Mouse (Mus musculus) limb, embryonic 12.5 days (tissue): Measurements from ENCODE around the gene Slmap. TPM values are rescaled to one million over a fixed set of nuclear protein-coding genes. Genes with fewer than 3 reads are reported as not detected.
A peak's percentile ranks its signal among the peaks of the same experiment; 100 is the strongest.
"Not testable (repeated sequence)": the region's sequence is repeated elsewhere in the genome, so short reads cannot be mapped to it uniquely, and the experiment has no call there.

ENCODE experiments used
- ATAC-seq: fragments of 200-750 bp; cut with Nextera tagmentation; 2 replicates; pipeline ENCODE4 v1.8.0; 2017; ENCODE audit warnings: low read depth, moderate TSS enrichment; ENCODE audit not compliant: insufficient number of reproducible peaks, insufficient read depth, low FRiP score, low TSS enrichment
- H3K27ac ChIP-seq: fragments of 300-500 bp; sonication (generic); 2 replicates; pipeline ENCODE4 v1.5.1; 2016; ENCODE audit warnings: mild to moderate bottlenecking, moderate library complexity
- H3K27me3 ChIP-seq: fragments of 300-500 bp; sonication (generic); 2 replicates; pipeline ENCODE4 v1.6.1; 2016; ENCODE audit warnings: mild to moderate bottlenecking, moderate library complexity
- H3K36me3 ChIP-seq: fragments of 300-500 bp; sonication (generic); 2 replicates; pipeline ENCODE4 v1.6.1; 2016; ENCODE audit warnings: mild to moderate bottlenecking, moderate library complexity
- H3K4me1 ChIP-seq: fragments of 300-500 bp; sonication (generic); replicated peaks from 2 replicates; pipeline ENCODE4 v1.6.1; 2016
- H3K4me2 ChIP-seq: fragments of 300-500 bp; sonication (generic); 2 replicates; pipeline ENCODE4 v1.6.1; 2016; ENCODE audit warnings: mild to moderate bottlenecking, moderate library complexity
- H3K4me3 ChIP-seq: fragments of 300-500 bp; sonication (generic); replicated peaks from 2 replicates; pipeline ENCODE4 v1.5.1; 2016; ENCODE audit warnings: mild to moderate bottlenecking
- H3K9ac ChIP-seq: fragments of 300-500 bp; sonication (generic); replicated peaks from 2 replicates; pipeline ENCODE4 v1.6.1; 2016; ENCODE audit warnings: mild to moderate bottlenecking, moderate library complexity
- H3K9me3 ChIP-seq: fragments of 300-500 bp; sonication (generic); 2 replicates; pipeline ENCODE4 v1.6.1; 2016; ENCODE audit warnings: mild to moderate bottlenecking, moderate library complexity
- whole genome bisulfite sequencing: fragments of 180-500 bp; shearing (Covaris S2); methylation state at CpG from one replicate; pipeline ENCODE4 v1.1.7; 2016; 5-methylcytosine and 5-hydroxymethylcytosine counted together
- polyA plus RNA-seq: library from polyadenylated mRNA; unstranded; fragments of >200 nt; fragmentation: Nextera tagmentation; extraction: Ambion mirVana; gene quantifications from 2 replicates; pipeline ENCODE4 v1.2.1, GENCODE M21; 2016

Gene Slmap
- polyA plus RNA-seq, 1 experiment from 2014 or later = 23.5 TPM

- H3K4me3 ChIP-seq = no peak overlapping the region
- 0 out of 2 replicates have a peak, but pooled peaks cover 9% of the 10 kb centered on the region for H3K36me3 ChIP-seq
- peak overlapping the region; percentile 27 for H3K4me2 ChIP-seq
- ATAC-seq = no peak
- H3K27me3 ChIP-seq = no peaks in the 10 kb centered on the region
- peaks cover 25% of the 10 kb centered on the region for H3K4me1 ChIP-seq
- WGBS = 79% methylated on average over 10 of the region's 10 CpGs
- H3K9me3 ChIP-seq = no peaks in the 10 kb centered on the region
- no peak overlapping the region for H3K27ac ChIP-seq
- no peak overlapping the region for H3K9ac ChIP-seq
These were observed 3.1 kb downstream of the Slmap start for GRCm38 (mm10) chr14:26531410-26532313.

- Histone ChIP-seq H3K27ac (no peak overlapping the region), H3K4me3 (no peak overlapping the region), H3K27me3 (no peaks in the 10 kb centered on the region), H3K4me2 (no peak overlapping the region), H3K9me3 (no peaks in the 10 kb centered on the region), H3K9ac (no peak overlapping the region), H3K4me1 (peaks cover 25% of the 10 kb centered on the region), H3K36me3 (0 out of 2 replicates have a peak, but pooled peaks cover 9% of the 10 kb centered on the region)
- WGBS = 75% methylated on average over 7 of the region's 7 CpGs
- ATAC-seq = no peak
These were observed 4.4 kb downstream of the Slmap start for GRCm38 (mm10) chr14:26530350-26530749.

GRCm38 (mm10) chr14:26528296-26528695 is 6.4 kb downstream of the Slmap start:
- Histone ChIP-seq H3K4me2 (no peak overlapping the region), H3K9me3 (no peaks in the 10 kb centered on the region), H3K4me3 (no peak overlapping the region), H3K27ac (no peak overlapping the region), H3K4me1 (peaks cover 20% of the 10 kb centered on the region), H3K9ac (no peak overlapping the region), H3K36me3 (peaks cover 16% of the 10 kb centered on the region; the same call in 1 of the 2 replicates), H3K27me3 (no peaks in the 10 kb centered on the region)
- no peak for ATAC-seq
- WGBS = 93% methylated on average over 2 of the region's 2 CpGs

- Histone ChIP-seq H3K9ac (no peak overlapping the region), H3K4me1 (peaks cover 12% of the 10 kb centered on the region), H3K27ac (no peak overlapping the region), H3K4me2 (no peak overlapping the region), H3K4me3 (no peak overlapping the region), H3K27me3 (no peaks in the 10 kb centered on the region), H3K36me3 (peaks cover 16% of the 10 kb centered on the region; the same call in 1 of the 2 replicates), H3K9me3 (no peaks in the 10 kb centered on the region)
- ATAC-seq = no peak
- 66% methylated on average over 3 of the region's 3 CpGs for WGBS
These were observed 8.8 kb downstream of the Slmap start for GRCm38 (mm10) chr14:26525955-26526354.

- ATAC-seq = no peak
- WGBS = 93% methylated on average over 2 of the region's 2 CpGs
- H3K9ac ChIP-seq = no peak overlapping the region
- peaks cover 7% of the 10 kb centered on the region; the same call in 1 of the 2 replicates for H3K36me3 ChIP-seq
- H3K4me2 ChIP-seq = no peak overlapping the region
- peaks cover 5% of the 10 kb centered on the region; the same call in 1 of the 2 replicates for H3K4me1 ChIP-seq
- no peak overlapping the region for H3K4me3 ChIP-seq
- H3K27me3 ChIP-seq = no peaks in the 10 kb centered on the region
- no peaks in the 10 kb centered on the region for H3K9me3 ChIP-seq
- H3K27ac ChIP-seq = no peak overlapping the region
These were observed 11.6 kb downstream of the Slmap start for GRCm38 (mm10) chr14:26523082-26523481.

GRCm38 (mm10) chr14:26519831-26520230 is 14.9 kb downstream of the Slmap start:
- Histone ChIP-seq H3K27me3 (no peaks in the 10 kb centered on the region), H3K9me3 (no peaks in the 10 kb centered on the region), H3K4me2 (no peak overlapping the region), H3K9ac (no peak overlapping the region), H3K36me3 (peaks cover 5% of the 10 kb centered on the region; the same call in 1 of the 2 replicates), H3K27ac (no peak overlapping the region), H3K4me1 (peaks cover 5% of the 10 kb centered on the region; the same call in 1 of the 2 replicates), H3K4me3 (no peak overlapping the region)
- ATAC-seq = no peak
- WGBS = 88% methylated on average over 4 of the region's 4 CpGs

- no peak overlapping the region for H3K27ac ChIP-seq
- no peaks in the 10 kb centered on the region for H3K27me3 ChIP-seq
- no peak overlapping the region for H3K4me3 ChIP-seq
- no peak overlapping the region for H3K4me2 ChIP-seq
- H3K9ac ChIP-seq = no peak overlapping the region
- no peak for ATAC-seq
- peaks cover 2% of the 10 kb centered on the region; the same call in 1 of the 2 replicates for H3K4me1 ChIP-seq
- H3K36me3 ChIP-seq = no peaks in the 10 kb centered on the region
- no peaks in the 10 kb centered on the region for H3K9me3 ChIP-seq
- 87% methylated on average over 4 of the region's 4 CpGs for WGBS
These were observed 16.9 kb downstream of the Slmap start for GRCm38 (mm10) chr14:26517843-26518242.

- H3K4me3 ChIP-seq, H3K9me3 ChIP-seq, H3K4me2 ChIP-seq, ATAC-seq, H3K27me3 ChIP-seq, H3K27ac ChIP-seq, H3K4me1 ChIP-seq, H3K36me3 ChIP-seq, H3K9ac ChIP-seq: not testable (repeated sequence)
- WGBS = 88% methylated on average over 2 of the region's 2 CpGs
These were observed 18.5 kb downstream of the Slmap start for GRCm38 (mm10) chr14:26516232-26516631.

- Histone ChIP-seq H3K4me2 (no peak overlapping the region), H3K9ac (no peak overlapping the region), H3K4me3 (no peak overlapping the region), H3K27me3 (no peaks in the 10 kb centered on the region), H3K9me3 (no peaks in the 10 kb centered on the region), H3K36me3 (no peaks in the 10 kb centered on the region), H3K4me1 (no peaks in the 10 kb centered on the region), H3K27ac (no peak overlapping the region)
- ATAC-seq = no peak
- 85% methylated on average over 9 of the region's 9 CpGs for WGBS
These were observed 18.9 kb downstream of the Slmap start for GRCm38 (mm10) chr14:26515802-26516201.

GRCm38 (mm10) chr14:26510545-26510944 is 24.2 kb downstream of the Slmap start:
- WGBS = 85% methylated on average over 2 of the region's 2 CpGs
- ATAC-seq = no peak
- Histone ChIP-seq H3K27ac (no peak overlapping the region), H3K9me3 (no peaks in the 10 kb centered on the region), H3K36me3 (no peaks in the 10 kb centered on the region), H3K4me2 (no peak overlapping the region), H3K9ac (no peak overlapping the region), H3K4me3 (no peak overlapping the region), H3K27me3 (no peaks in the 10 kb centered on the region), H3K4me1 (peaks cover 6% of the 10 kb centered on the region)

- no peaks in the 10 kb centered on the region for H3K27me3 ChIP-seq
- 62% methylated on average over 6 of the region's 6 CpGs for WGBS
- no peaks in the 10 kb centered on the region for H3K36me3 ChIP-seq
- H3K27ac ChIP-seq = 0 out of 2 replicates have a peak overlapping the region, but pooled peaks have one; percentile 25
- peaks cover 6% of the 10 kb centered on the region for H3K4me1 ChIP-seq
- no peak overlapping the region for H3K9ac ChIP-seq
- no peak overlapping the region for H3K4me2 ChIP-seq
- no peak overlapping the region for H3K4me3 ChIP-seq
- no peaks in the 10 kb centered on the region for H3K9me3 ChIP-seq
- ATAC-seq = no peak
These were observed 26.6 kb downstream of the Slmap start for GRCm38 (mm10) chr14:26508150-26508549.
